Mouse (Mus musculus) cerebellum, adult 2 months (tissue): Measurements from ENCODE around the gene Timm22.
A peak's percentile ranks its signal among the peaks of the same experiment; 100 is the strongest.

Source experiments
- CTCF ChIP-seq: fragments of 200-500 bp; IDR thresholded peaks from 2 replicates; pipeline ENCODE4 v1.5.1; 2011; ENCODE audit warnings: low read depth, mild to moderate bottlenecking, control low read depth, low read length, moderate library complexity, borderline replicate concordance; ENCODE audit not compliant: insufficient read depth
- POLR2A ChIP-seq: fragments of 200-500 bp; IDR thresholded peaks from 2 replicates; pipeline ENCODE4 v1.6.1; 2011; ENCODE audit warnings: low read length, control low read depth, borderline replicate concordance; ENCODE audit not compliant: insufficient read depth

GRCm38 (mm10) chr11:76436864-76437437 lies 30.2 kb downstream of the Timm22 start:
- TF ChIP-seq CTCF (no peak), POLR2A (0 out of 2 replicates have a peak, but pooled peaks have one; percentile 16)
